Mouse (Mus musculus) heart, adult 8-10 months (tissue): ENCODE results near the gene Eif2ak2. TPM values are rescaled to one million over a fixed set of nuclear protein-coding genes. Genes with fewer than 3 reads are reported as not detected.
A peak's percentile ranks its signal among the peaks of the same experiment; 100 is the strongest.

Experiments used
- DNase-seq: peaks from one replicate; pipeline ENCODE4 v3.0.0; 2022; ENCODE audit warnings: low spot score
- total RNA-seq, 4 experiments: library from RNA; stranded (reverse); gene quantifications; 2 replicates each; pipeline ENCODE4 v1.2.4; 2022

Eif2ak2 gene
- total RNA-seq, 4 experiments from 2014 or later, result 7.9 to 9.5 (median 8.2) TPM

GRCm38 (mm10) chr17:78834856-78835835, 47.2 kb downstream of the Eif2ak2 start, which contains the start of the genes Heatr5b and Gpatch11:
Gene Heatr5b (minus strand): TSS chr17:78835364.
Gene Gpatch11 (plus strand): TSS chr17:78835567.
- peak; percentile 97 for DNase-seq

GRCm38 (mm10) chr17:78824346-78824745, 58.0 kb downstream of the Eif2ak2 start:
- no peak for DNase-seq

DNA sequence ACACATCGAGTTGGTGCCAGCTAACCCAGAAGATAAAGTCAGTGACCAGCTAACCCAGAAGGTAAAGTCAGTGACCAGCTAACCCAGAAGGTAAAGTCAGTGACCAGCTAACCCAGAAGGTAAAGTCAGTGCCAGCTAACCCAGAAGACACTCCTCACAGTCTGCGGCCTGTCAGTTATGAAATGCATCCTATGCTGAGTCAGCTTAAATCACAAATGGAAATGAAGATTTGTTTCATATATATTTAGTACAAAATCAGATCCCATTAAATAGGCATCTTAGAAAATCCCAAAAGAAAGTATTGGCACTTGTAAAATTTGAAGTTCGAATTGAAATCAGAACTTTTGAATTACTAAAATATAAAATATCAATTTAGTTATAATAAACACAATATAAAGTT, 72.8 kb downstream of the Eif2ak2 start:
- DNase-seq, result no peak

DNA sequence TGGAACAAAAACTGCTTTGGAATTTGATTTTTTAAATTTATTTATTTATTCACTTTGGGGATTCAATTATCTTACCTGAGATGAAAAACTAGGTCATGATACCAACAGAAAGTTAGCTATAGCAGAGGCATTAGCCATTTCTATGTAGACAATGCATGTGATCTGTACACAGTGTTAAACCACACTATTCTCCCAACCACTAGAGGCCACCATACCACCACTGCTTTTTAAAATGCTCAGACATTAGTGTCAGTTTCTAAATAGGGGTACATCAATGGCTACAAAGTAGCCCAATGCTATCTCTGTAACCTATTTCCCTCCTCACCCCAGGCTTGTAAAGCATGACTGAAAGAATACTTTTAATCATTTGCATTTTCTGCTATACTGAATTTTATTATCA, 73.4 kb downstream of the Eif2ak2 start:
- no peak for DNase-seq

Other genes with a start within 250 kb of the Eif2ak2 start
- 10 to 100 TPM; 20.0 to 25.9 (median 24.3) TPM for gene Strn, start 145.4 kb downstream of the Eif2ak2 start, total RNA-seq
- 10 to 100 TPM; 40.3 to 48.0 (median 44.7) TPM for gene Heatr5b, start 47.2 kb downstream of the Eif2ak2 start, total RNA-seq
- gene Gpatch11, start 47.0 kb downstream of the Eif2ak2 start, total RNA-seq, result 10 to 100 TPM; 23.0 to 35.3 (median 27.9) TPM
- not detected for gene Sult6b1, start 24.4 kb upstream of the Eif2ak2 start, total RNA-seq
- 10 to 100 TPM; 64.4 to 75.7 (median 70.8) TPM for gene Cebpzos, start 33.9 kb upstream of the Eif2ak2 start, total RNA-seq
- 10 to 100 TPM; 18.3 to 21.0 (median 19.3) TPM for gene Cebpz, start 54.5 kb upstream of the Eif2ak2 start, total RNA-seq
- 10 to 100 TPM; 44.3 to 57.3 (median 50.7) TPM for gene Ndufaf7, start 54.6 kb upstream of the Eif2ak2 start, total RNA-seq
- gene Prkd3, start 138.2 kb upstream of the Eif2ak2 start, total RNA-seq, result 10 to 100 TPM; 14.2 to 15.5 (median 14.9) TPM
- 1 to 10 TPM; 3.7 to 4.7 (median 4.5) TPM for gene Qpct, start 169.3 kb upstream of the Eif2ak2 start, total RNA-seq